Mouse (Mus musculus): ENCODE measurements at regions not wholly inside any gene's neighbourhood (a gene's known extent, or its start where the extent isn't known, plus 50 kb on each side); places are given as distances from the start of the nearest gene placed in this dataset.

DNA sequence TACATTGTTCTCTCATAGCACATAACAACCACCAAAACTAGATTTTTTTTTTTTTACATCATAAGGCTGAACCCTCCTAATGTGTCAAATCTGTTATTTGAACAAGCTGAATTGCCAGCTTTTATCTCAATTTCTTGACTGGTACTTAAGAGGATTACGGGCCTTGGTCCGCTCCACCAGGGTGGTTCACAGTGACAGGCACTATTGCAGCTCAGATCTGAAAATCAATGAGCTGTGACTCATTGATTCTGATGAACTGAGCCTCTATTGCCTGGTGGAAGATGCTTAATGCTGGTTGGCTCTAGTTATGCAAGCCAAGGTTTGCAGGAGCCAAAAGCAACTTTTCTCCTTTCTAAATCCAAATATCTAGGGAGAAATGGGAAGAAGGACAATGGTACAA is 269.2 kb upstream of the Ednrb start:
- TF ChIP-seq CTCF (IDR thresholded peaks at IDR 0.05; ENCODE audit: low read depth) (no peak), EP300 (IDR thresholded peaks at IDR 0.05; ENCODE audit: low read depth) (no peak)
